In genomic region chr15:102110701-102111494, GRCm38 (mm10) we compare ENCODE assay signal across 22 mouse cellular contexts. TPM values are rescaled to one million over a fixed set of nuclear protein-coding genes. Genes with fewer than 3 reads are reported as not detected.
DNase-seq lines count a peak whose midpoint lies in the region; ATAC-seq and TF ChIP-seq lines count a peak whose summit lies in the region.
"Had no signal": no experiment of that assay in that cellular context is flagged by ENCODE, and none has a peak within 500 bp of the region (broad histone marks: within the 10 kb centered on the region; RNA-seq: fewer than 3 reads in every experiment).

No protein-coding gene starts in this region.

- no peak for DNase-seq in forebrain, embryonic 10.5 days (ENCODE audit: extremely low spot score, low spot score)
- no peak for DNase-seq in forebrain, embryonic 11.5 days (ENCODE audit: low spot score)
- peak; percentile 17 for DNase-seq in kidney, adult 9 months
- DNase-seq in kidney, postnatal 36 days = no peak
- no peak for DNase-seq in midbrain, postnatal 0 days (ENCODE audit: low spot score)
- no peak for DNase-seq in midbrain, embryonic 11.5 days (ENCODE audit: low spot score, missing footprints)
- DNase-seq in MEL (ENCODE audit: low read depth, low spot score) = no peak
- no peak for DNase-seq in urinary bladder, postnatal 25 days (ENCODE audit: low spot score)
- DNase-seq: adrenal gland, postnatal 14 days; B cell, adult 2 months; cerebellum, adult 11 months; gastrocnemius, postnatal 25 days; liver, postnatal 0 days; midbrain, embryonic 14.5 days; thymus, postnatal 14 days had no signal

- no peak overlapping the region for H3K4me3 ChIP-seq in forebrain, embryonic 10.5 days
- H3K4me3 ChIP-seq in forebrain, embryonic 11.5 days (ENCODE audit: low read depth, low read length) = no peak overlapping the region
- H3K4me3 ChIP-seq in midbrain, postnatal 0 days (ENCODE audit: low read depth, low read length) = no peak overlapping the region
- no peak overlapping the region for H3K4me3 ChIP-seq in midbrain, embryonic 11.5 days (ENCODE audit: low read depth, low read length)
- no peak overlapping the region for H3K4me3 ChIP-seq in MEL (ENCODE audit: control insufficient read depth in 1 of 2, insufficient read depth in 1 of 2, low read depth in 2 of 2, low read length in 2 of 2)
- H3K4me3 ChIP-seq: hindbrain, embryonic 10.5 days had no signal

- peak overlapping the region; percentile 30; the same call in 1 of the 2 replicates for H3K27ac ChIP-seq in forebrain, embryonic 10.5 days
- H3K27ac ChIP-seq in forebrain, embryonic 11.5 days (ENCODE audit: low read depth, low read length) = no peak overlapping the region
- H3K27ac ChIP-seq in midbrain, postnatal 0 days (ENCODE audit: low read depth, low read length) = no peak overlapping the region
- H3K27ac ChIP-seq in midbrain, embryonic 11.5 days (ENCODE audit: low read depth, low read length) = no peak overlapping the region
- H3K27ac ChIP-seq in MEL (ENCODE audit: control insufficient read depth, low read depth, low read length) = no peak overlapping the region
- H3K27ac ChIP-seq: hindbrain, embryonic 10.5 days; hindbrain, postnatal 0 days; stomach, postnatal 0 days had no signal

- H3K9ac ChIP-seq in forebrain, embryonic 11.5 days (ENCODE audit: low read length) = no peak overlapping the region
- no peak overlapping the region for H3K9ac ChIP-seq in midbrain, postnatal 0 days (replicated peaks; ENCODE audit: low read length, poor library complexity, severe bottlenecking)
- no peak overlapping the region for H3K9ac ChIP-seq in midbrain, embryonic 11.5 days (ENCODE audit: low read length)
- H3K9ac ChIP-seq in MEL (ENCODE audit: control insufficient read depth, low read depth, low read length, poor library complexity, severe bottlenecking) = no peak overlapping the region
- H3K9ac ChIP-seq: liver, postnatal 0 days had no signal

- no peaks in the 10 kb centered on the region for H3K79me2 ChIP-seq in MEL (ENCODE audit: control insufficient read depth, insufficient read depth, low read length, poor library complexity)

- ATAC-seq in forebrain, embryonic 11.5 days (replicated peaks; ENCODE audit: low FRiP score) = no peak
- 0 out of 2 replicates have a peak, but pooled peaks have one; percentile 11 for ATAC-seq in midbrain, postnatal 0 days (ENCODE audit: low FRiP score)
- no peak for ATAC-seq in midbrain, embryonic 11.5 days (ENCODE audit: low FRiP score)
- ATAC-seq: activated CD4-positive, CD25-positive, alpha-beta regulatory T cell, adult 4 months; forebrain, embryonic 14.5 days; hindbrain, postnatal 0 days; intestine, postnatal 0 days; liver, postnatal 0 days had no signal

- no peak for TF ChIP-seq POLR2A in MEL (IDR thresholded peaks at IDR 0.05; ENCODE audit: control insufficient read depth in 1 of 2, insufficient read depth in 1 of 2, low read depth in 1 of 2, low read length in 2 of 2, poor library complexity in 1 of 2)

- no peak overlapping the region for H3K4me2 ChIP-seq in forebrain, embryonic 11.5 days (ENCODE audit: low read depth, low read length, severe bottlenecking)
- no peak overlapping the region for H3K4me2 ChIP-seq in midbrain, postnatal 0 days (ENCODE audit: low read depth, low read length, poor library complexity, severe bottlenecking)
- H3K4me2 ChIP-seq in midbrain, embryonic 11.5 days = no peak overlapping the region

- peaks cover 29% of the 10 kb centered on the region for H3K27me3 ChIP-seq in forebrain, embryonic 10.5 days (ENCODE audit: poor library complexity, severe bottlenecking)
- peaks cover 20% of the 10 kb centered on the region for H3K27me3 ChIP-seq in forebrain, embryonic 11.5 days (ENCODE audit: control insufficient read depth, insufficient read depth, low read length)
- no peaks in the 10 kb centered on the region for H3K27me3 ChIP-seq in midbrain, postnatal 0 days (ENCODE audit: insufficient read depth, low read length)
- H3K27me3 ChIP-seq in midbrain, embryonic 11.5 days (ENCODE audit: control insufficient read depth, insufficient read depth, low read length) = peaks cover 19% of the 10 kb centered on the region
- H3K27me3 ChIP-seq in MEL (ENCODE audit: control insufficient read depth in 1 of 2, insufficient read depth in 2 of 2, low read length in 2 of 2) = no peaks in the 10 kb centered on the region

- H3K9me3 ChIP-seq in forebrain, embryonic 10.5 days = no peaks in the 10 kb centered on the region
- H3K9me3 ChIP-seq in forebrain, embryonic 11.5 days (ENCODE audit: control insufficient read depth, low read length) = no peaks in the 10 kb centered on the region
- H3K9me3 ChIP-seq in midbrain, postnatal 0 days (ENCODE audit: low read length) = no peaks in the 10 kb centered on the region
- no peaks in the 10 kb centered on the region for H3K9me3 ChIP-seq in midbrain, embryonic 11.5 days (ENCODE audit: control insufficient read depth, low read length)
- no peaks in the 10 kb centered on the region for H3K9me3 ChIP-seq in MEL (replicated peaks; ENCODE audit: insufficient read depth, low read length)
- H3K9me3 ChIP-seq: hindbrain, embryonic 10.5 days had no signal

- peaks cover 40% of the 10 kb centered on the region for H3K4me1 ChIP-seq in forebrain, embryonic 10.5 days
- H3K4me1 ChIP-seq in forebrain, embryonic 11.5 days (replicated peaks; ENCODE audit: control insufficient read depth, insufficient read depth, low read length) = 0 out of 2 replicates have a peak, but pooled peaks cover 9% of the 10 kb centered on the region
- no peaks in the 10 kb centered on the region; the same call in 1 of the 2 replicates for H3K4me1 ChIP-seq in midbrain, postnatal 0 days (ENCODE audit: insufficient read depth, low read length)
- peaks cover 7% of the 10 kb centered on the region; the same call in 1 of the 2 replicates for H3K4me1 ChIP-seq in midbrain, embryonic 11.5 days (ENCODE audit: control insufficient read depth, insufficient read depth, low read length)
- peaks cover 18 to 19% of the 10 kb centered on the region in 2 experiments for H3K4me1 ChIP-seq in MEL (ENCODE audit: control insufficient read depth in 1 of 2, insufficient read depth in 2 of 2, low read length in 2 of 2)

- no peak for TF ChIP-seq CTCF in midbrain, postnatal 0 days (IDR thresholded peaks at IDR 0.05)
- TF ChIP-seq CTCF in MEL (IDR thresholded peaks at IDR 0.05 in 2 of 3, conservative IDR thresholded peaks at IDR 0.05 in 1 of 3; ENCODE audit: control insufficient read depth in 1 of 3, insufficient read depth in 1 of 3, low read depth in 2 of 3, low read length in 3 of 3, poor library complexity in 1 of 3, severe bottlenecking in 1 of 3) = no peak

- H3K36me3 ChIP-seq in forebrain, embryonic 10.5 days (replicated peaks) = peaks cover 51% of the 10 kb centered on the region
- no peaks in the 10 kb centered on the region for H3K36me3 ChIP-seq in forebrain, embryonic 11.5 days (ENCODE audit: control insufficient read depth, insufficient read depth, low read length)
- H3K36me3 ChIP-seq in midbrain, postnatal 0 days (ENCODE audit: insufficient read depth, low read length) = peaks cover 2% of the 10 kb centered on the region; the same call in 1 of the 2 replicates
- no peaks in the 10 kb centered on the region for H3K36me3 ChIP-seq in midbrain, embryonic 11.5 days (ENCODE audit: control insufficient read depth, insufficient read depth, low read length)
- H3K36me3 ChIP-seq in MEL (ENCODE audit: control insufficient read depth in 1 of 2, insufficient read depth in 2 of 2, low read length in 2 of 2) = peaks cover 0 to 5% of the 10 kb centered on the region in 2 experiments; a peak in 2 of 4 replicates

- 83% methylated on average over 29 of the region's 29 CpGs for WGBS in forebrain, embryonic 10.5 days
- WGBS in forebrain, embryonic 11.5 days = 80% methylated on average over 29 of the region's 29 CpGs
- WGBS in midbrain, postnatal 0 days = 75% methylated on average over 29 of the region's 29 CpGs
- WGBS in midbrain, embryonic 11.5 days = 77% methylated on average over 29 of the region's 29 CpGs

- no peak for TF ChIP-seq EP300 in MEL (IDR thresholded peaks at IDR 0.05; ENCODE audit: low read depth in 1 of 2, low read length in 2 of 2)

- TF ChIP-seq RAD21 in MEL (IDR thresholded peaks at IDR 0.05; ENCODE audit: low read depth, low read length) = no peak

RNA-seq across cellular contexts. Expression of gene Tns2, which starts 10.7 kb away (rescaled TPM):
- polyA plus RNA-seq in forebrain, embryonic 10.5 days (2016; fragmentation: Nextera tagmentation; extraction: Ambion mirVana) = 11.1 and 13.1 TPM in 2 replicates
- polyA plus RNA-seq in forebrain, embryonic 11.5 days (2014; fragmentation: Nextera tagmentation; extraction: Ambion mirVana) = 8.8 and 10.5 TPM in 2 replicates
- total RNA-seq in midbrain, postnatal 0 days (2014; rRNA removed) = 18.1 and 20.4 TPM in 2 replicates
- polyA plus RNA-seq in midbrain, postnatal 0 days (2015; fragmentation: Nextera tagmentation; extraction: Ambion mirVana) = 5.1 and 6.3 TPM in 2 replicates
- 7.5 TPM in 2 replicates for polyA plus RNA-seq in midbrain, embryonic 11.5 days (2014; fragmentation: Nextera tagmentation; extraction: Ambion mirVana)
- total RNA-seq in MEL (2012; rRNA removed) = 0.16 and 0.42 TPM in 2 replicates
- polyA plus RNA-seq in MEL (2012; ENCODE audit: insufficient read depth in 1 of 2, insufficient read length in 2 of 2, low read depth in 1 of 2, low replicate concordance in 2 of 2, missing spikeins in 1 of 2) = 1 to 10 TPM in 1 of 2 experiments, not detected in 1; 3.1 TPM

RNA-seq across cellular contexts. Expression of gene Spryd3, which starts 25.1 kb away (rescaled TPM):
- polyA plus RNA-seq in forebrain, embryonic 10.5 days (2016; fragmentation: Nextera tagmentation; extraction: Ambion mirVana) = 10.8 and 12.7 TPM in 2 replicates
- 12.0 and 12.1 TPM in 2 replicates for polyA plus RNA-seq in forebrain, embryonic 11.5 days (2014; fragmentation: Nextera tagmentation; extraction: Ambion mirVana)
- 120 and 134 TPM in 2 replicates for total RNA-seq in midbrain, postnatal 0 days (2014; rRNA removed)
- 118 and 120 TPM in 2 replicates for polyA plus RNA-seq in midbrain, postnatal 0 days (2015; fragmentation: Nextera tagmentation; extraction: Ambion mirVana)
- 9.8 and 10.5 TPM in 2 replicates for polyA plus RNA-seq in midbrain, embryonic 11.5 days (2014; fragmentation: Nextera tagmentation; extraction: Ambion mirVana)
- 26.5 and 29.3 TPM in 2 replicates for total RNA-seq in MEL (2012; rRNA removed)
- polyA plus RNA-seq in MEL (2012; ENCODE audit: insufficient read depth in 1 of 2, insufficient read length in 2 of 2, low read depth in 1 of 2, low replicate concordance in 2 of 2, missing spikeins in 1 of 2) = 10 to 100 TPM in 1 of 2 experiments, not detected in 1; 35.4 TPM

RNA-seq across cellular contexts. Expression of gene Igfbp6, which starts 33.3 kb away (rescaled TPM):
- 0.14 and 0.17 TPM in 2 replicates for polyA plus RNA-seq in forebrain, embryonic 10.5 days (2016; fragmentation: Nextera tagmentation; extraction: Ambion mirVana)
- polyA plus RNA-seq in forebrain, embryonic 11.5 days (2014; fragmentation: Nextera tagmentation; extraction: Ambion mirVana) = 0.33 TPM in 1 of 2 replicates, not detected in the other
- 11.9 and 13.6 TPM in 2 replicates for total RNA-seq in midbrain, postnatal 0 days (2014; rRNA removed)
- polyA plus RNA-seq in midbrain, postnatal 0 days (2015; fragmentation: Nextera tagmentation; extraction: Ambion mirVana) = 9.9 and 12.7 TPM in 2 replicates
- polyA plus RNA-seq in midbrain, embryonic 11.5 days (2014; fragmentation: Nextera tagmentation; extraction: Ambion mirVana) = 0.34 and 0.40 TPM in 2 replicates
- 0.65 and 1.1 TPM in 2 replicates for total RNA-seq in MEL (2012; rRNA removed)
- 1 to 10 TPM in 1 of 2 experiments, not detected in 1; 1.8 TPM for polyA plus RNA-seq in MEL (2012; ENCODE audit: insufficient read depth in 1 of 2, insufficient read length in 2 of 2, low read depth in 1 of 2, low replicate concordance in 2 of 2, missing spikeins in 1 of 2)
- polyA plus RNA-seq: embryonic facial prominence, embryonic 11.5 days; hindbrain, embryonic 10.5 days had no signal

RNA-seq across cellular contexts. Expression of gene Eif4b, which starts 37.3 kb away (rescaled TPM):
- 140 and 143 TPM in 2 replicates for polyA plus RNA-seq in forebrain, embryonic 10.5 days (2016; fragmentation: Nextera tagmentation; extraction: Ambion mirVana)
- polyA plus RNA-seq in forebrain, embryonic 11.5 days (2014; fragmentation: Nextera tagmentation; extraction: Ambion mirVana) = 122 and 129 TPM in 2 replicates
- 161 and 169 TPM in 2 replicates for total RNA-seq in midbrain, postnatal 0 days (2014; rRNA removed)
- polyA plus RNA-seq in midbrain, postnatal 0 days (2015; fragmentation: Nextera tagmentation; extraction: Ambion mirVana) = 65.8 and 68.2 TPM in 2 replicates
- polyA plus RNA-seq in midbrain, embryonic 11.5 days (2014; fragmentation: Nextera tagmentation; extraction: Ambion mirVana) = 106 and 107 TPM in 2 replicates
- total RNA-seq in MEL (2012; rRNA removed) = 561 and 633 TPM in 2 replicates
- polyA plus RNA-seq in MEL (2012; ENCODE audit: insufficient read depth in 1 of 2, insufficient read length in 2 of 2, low read depth in 1 of 2, low replicate concordance in 2 of 2, missing spikeins in 1 of 2) = 100 to 1,000 TPM; 464 to 790 TPM

RNA-seq across cellular contexts. Expression of gene Soat2, which starts 39.4 kb away (rescaled TPM):
- polyA plus RNA-seq in forebrain, embryonic 10.5 days (2016; fragmentation: Nextera tagmentation; extraction: Ambion mirVana) = 0.09 TPM in 1 of 2 replicates, not detected in the other
- not detected in 2 replicates for polyA plus RNA-seq in forebrain, embryonic 11.5 days (2014; fragmentation: Nextera tagmentation; extraction: Ambion mirVana)
- total RNA-seq in midbrain, postnatal 0 days (2014; rRNA removed) = 0.61 TPM in 1 of 2 replicates, not detected in the other
- polyA plus RNA-seq in midbrain, postnatal 0 days (2015; fragmentation: Nextera tagmentation; extraction: Ambion mirVana) = 0.06 and 0.12 TPM in 2 replicates
- not detected in 2 replicates for polyA plus RNA-seq in midbrain, embryonic 11.5 days (2014; fragmentation: Nextera tagmentation; extraction: Ambion mirVana)
- 20.0 and 31.0 TPM in 2 replicates for total RNA-seq in MEL (2012; rRNA removed)
- 10 to 100 TPM in 1 of 2 experiments, not detected in 1; 44.8 TPM for polyA plus RNA-seq in MEL (2012; ENCODE audit: insufficient read depth in 1 of 2, insufficient read length in 2 of 2, low read depth in 1 of 2, low replicate concordance in 2 of 2, missing spikeins in 1 of 2)
- polyA plus RNA-seq: embryonic facial prominence, embryonic 11.5 days; forebrain, embryonic 14.5 days; midbrain, embryonic 14.5 days had no signal
